Mouse (Mus musculus) CD4-positive helper T cell, adult 2 months (primary cell): ENCODE measurements around the gene 4933427D14Rik.
"Not testable (repeated sequence)": the region's sequence is repeated elsewhere in the genome, so short reads cannot be mapped to it uniquely, and the experiment has no call there.

Source experiments
- DNase-seq: peaks from one replicate; pipeline ENCODE4 v3.0.0-alpha.2; 2012; ENCODE audit warnings: low read depth, missing footprints, low spot score

4933427D14Rik gene

GRCm38 (mm10) chr11:72205256-72205655, 2.0 kb downstream of the 4933427D14Rik start:
- DNase-seq, result no peak

- no peak for DNase-seq
Observed at GRCm38 (mm10) chr11:72203440-72203839, 3.8 kb downstream of the 4933427D14Rik start.

- peak; percentile 75 for DNase-seq
Observed at GRCm38 (mm10) chr11:72196506-72196905, 10.8 kb downstream of the 4933427D14Rik start.

- DNase-seq, result no peak
Observed at GRCm38 (mm10) chr11:72194259-72194658, 13.0 kb downstream of the 4933427D14Rik start.

- DNase-seq, result no peak
Observed at GRCm38 (mm10) chr11:72190857-72191256, 16.4 kb downstream of the 4933427D14Rik start.

- no peak for DNase-seq
Observed at GRCm38 (mm10) chr11:72184252-72184651, 23.0 kb downstream of the 4933427D14Rik start.

- DNase-seq, result no peak
Observed at GRCm38 (mm10) chr11:72181136-72181535, 26.1 kb downstream of the 4933427D14Rik start.

GRCm38 (mm10) chr11:72180556-72180955, 26.7 kb downstream of the 4933427D14Rik start:
- DNase-seq, result peak; percentile 45

GRCm38 (mm10) chr11:72176553-72176952, 30.7 kb downstream of the 4933427D14Rik start:
- peak; percentile 10 for DNase-seq

- DNase-seq, result no peak
Observed at GRCm38 (mm10) chr11:72175966-72176365, 31.3 kb downstream of the 4933427D14Rik start.

GRCm38 (mm10) chr11:72174721-72175120, 32.5 kb downstream of the 4933427D14Rik start:
- DNase-seq, result no peak

- DNase-seq, result no peak
Observed at GRCm38 (mm10) chr11:72173506-72173905, 33.8 kb downstream of the 4933427D14Rik start.

GRCm38 (mm10) chr11:72171906-72172305, 35.4 kb downstream of the 4933427D14Rik start:
- DNase-seq, result not testable (repeated sequence)

GRCm38 (mm10) chr11:72169871-72170270, 37.4 kb downstream of the 4933427D14Rik start:
- DNase-seq, result no peak

GRCm38 (mm10) chr11:72163198-72163597, 44.1 kb downstream of the 4933427D14Rik start:
- no peak for DNase-seq

GRCm38 (mm10) chr11:72156624-72157023, 50.6 kb downstream of the 4933427D14Rik start:
- DNase-seq, result no peak

- DNase-seq, result no peak
Observed at GRCm38 (mm10) chr11:72155981-72156428, 51.3 kb downstream of the 4933427D14Rik start.

- DNase-seq, result no peak
Observed at GRCm38 (mm10) chr11:72155186-72155980, 51.9 kb downstream of the 4933427D14Rik start.

- DNase-seq, result no peak
Observed at GRCm38 (mm10) chr11:72153122-72153862, 54.0 kb downstream of the 4933427D14Rik start.

- DNase-seq, result no peak
Observed at GRCm38 (mm10) chr11:72151120-72151519, 56.1 kb downstream of the 4933427D14Rik start.

- no peak for DNase-seq
Observed at GRCm38 (mm10) chr11:72147910-72148309, 59.3 kb downstream of the 4933427D14Rik start.

- no peak for DNase-seq
Observed at GRCm38 (mm10) chr11:72145877-72146248, 61.4 kb downstream of the 4933427D14Rik start.
